Mouse (Mus musculus) neural tube, embryonic 12.5 days (tissue): Measurements from ENCODE around the gene Fam168a. TPM values are rescaled to one million over a fixed set of nuclear protein-coding genes. Genes with fewer than 3 reads are reported as not detected.
"Not testable (repeated sequence)": the region's sequence is repeated elsewhere in the genome, so short reads cannot be mapped to it uniquely, and the experiment has no call there.

Experiments
- ATAC-seq: fragments of 200-750 bp; cut with Nextera tagmentation; 2 replicates; pipeline ENCODE4 v1.8.0; 2017; ENCODE audit warnings: low read depth, mild to moderate bottlenecking, moderate TSS enrichment, moderate library complexity; ENCODE audit not compliant: low FRiP score
- H3K27ac ChIP-seq: fragments of 300-500 bp; sonication (generic); 2 replicates; pipeline ENCODE4 v1.5.1; 2016
- H3K27me3 ChIP-seq: fragments of 300-500 bp; sonication (generic); replicated peaks from 2 replicates; pipeline ENCODE4 v1.6.1; 2016; ENCODE audit warnings: mild to moderate bottlenecking
- H3K36me3 ChIP-seq: fragments of 300-500 bp; sonication (generic); 2 replicates; pipeline ENCODE4 v1.6.1; 2016; ENCODE audit warnings: mild to moderate bottlenecking
- H3K4me1 ChIP-seq: fragments of 300-500 bp; sonication (generic); 2 replicates; pipeline ENCODE4 v1.6.1; 2016
- H3K4me2 ChIP-seq: fragments of 300-500 bp; sonication (generic); replicated peaks from 2 replicates; pipeline ENCODE4 v1.6.1; 2016; ENCODE audit warnings: mild to moderate bottlenecking
- H3K4me3 ChIP-seq: fragments of 300-500 bp; sonication (generic); 2 replicates; pipeline ENCODE4 v1.5.1; 2016
- H3K9ac ChIP-seq: fragments of 300-500 bp; sonication (generic); 2 replicates; pipeline ENCODE4 v1.6.1; 2016; ENCODE audit warnings: mild to moderate bottlenecking
- H3K9me3 ChIP-seq: fragments of 300-500 bp; sonication (generic); 2 replicates; pipeline ENCODE4 v1.6.1; 2016; ENCODE audit warnings: mild to moderate bottlenecking
- WGBS: fragments of 180-500 bp; shearing (Covaris S2); methylation state at CpG from one replicate; pipeline ENCODE4 v1.1.7; 2016; 5-methylcytosine and 5-hydroxymethylcytosine counted together
- polyA plus RNA-seq: library from polyadenylated mRNA; unstranded; fragments of >200 nt; fragmentation: Nextera tagmentation; extraction: Ambion mirVana; gene quantifications from 2 replicates; pipeline ENCODE4 v1.2.1, GENCODE M21; 2016

The Fam168a gene
- polyA plus RNA-seq, 1 experiment from 2014 or later, result 58.2 TPM

- H3K4me3 ChIP-seq, result no peak overlapping the region
- 57% methylated on average over 1 of the region's 1 CpGs for WGBS
- H3K9ac ChIP-seq, result no peak overlapping the region
- peaks cover 52% of the 10 kb centered on the region for H3K36me3 ChIP-seq
- H3K9me3 ChIP-seq, result no peaks in the 10 kb centered on the region
- no peaks in the 10 kb centered on the region for H3K4me1 ChIP-seq
- no peaks in the 10 kb centered on the region for H3K27me3 ChIP-seq
- no peak for ATAC-seq
- H3K4me2 ChIP-seq, result no peak overlapping the region
- H3K27ac ChIP-seq, result no peak overlapping the region
These were observed 131.3 kb downstream of the Fam168a start for GRCm38 (mm10) chr7:100837701-100838100.

- ATAC-seq, result no peak
- Histone ChIP-seq H3K9ac (no peak overlapping the region), H3K27me3 (no peaks in the 10 kb centered on the region), H3K4me3 (no peak overlapping the region), H3K9me3 (no peaks in the 10 kb centered on the region), H3K4me1 (no peaks in the 10 kb centered on the region), H3K36me3 (peaks cover 44% of the 10 kb centered on the region), H3K27ac (no peak overlapping the region), H3K4me2 (no peak overlapping the region)
- 85% methylated on average over 6 of the region's 6 CpGs for WGBS
These were observed 133.4 kb downstream of the Fam168a start for GRCm38 (mm10) chr7:100839632-100840402.

- H3K4me1 ChIP-seq, result 0 out of 2 replicates have a peak, but pooled peaks cover 2% of the 10 kb centered on the region
- no peak for ATAC-seq
- no peaks in the 10 kb centered on the region for H3K27me3 ChIP-seq
- no peak overlapping the region for H3K27ac ChIP-seq
- H3K4me3 ChIP-seq, result no peak overlapping the region
- no peak overlapping the region for H3K9ac ChIP-seq
- H3K9me3 ChIP-seq, result no peaks in the 10 kb centered on the region
- no peak overlapping the region for H3K4me2 ChIP-seq
- peaks cover 34% of the 10 kb centered on the region for H3K36me3 ChIP-seq
- 93% methylated on average over 1 of the region's 1 CpGs for WGBS
These were observed 134.5 kb downstream of the Fam168a start for GRCm38 (mm10) chr7:100840906-100841305.

GRCm38 (mm10) chr7:100841608-100842007, 135.2 kb downstream of the Fam168a start:
- Histone ChIP-seq H3K4me1 (peaks cover 6% of the 10 kb centered on the region; the same call in 1 of the 2 replicates), H3K27ac (no peak overlapping the region), H3K4me2 (no peak overlapping the region), H3K9ac (no peak overlapping the region), H3K4me3 (no peak overlapping the region), H3K27me3 (no peaks in the 10 kb centered on the region), H3K36me3 (peaks cover 27% of the 10 kb centered on the region), H3K9me3 (no peaks in the 10 kb centered on the region)
- ATAC-seq, result no peak
- WGBS, result 90% methylated on average over 6 of the region's 6 CpGs

- H3K27me3 ChIP-seq, result no peaks in the 10 kb centered on the region
- no peak overlapping the region for H3K4me2 ChIP-seq
- no peaks in the 10 kb centered on the region for H3K9me3 ChIP-seq
- H3K9ac ChIP-seq, result no peak overlapping the region
- WGBS, result 93% methylated on average over 5 of the region's 5 CpGs
- no peak overlapping the region for H3K4me3 ChIP-seq
- peaks cover 6% of the 10 kb centered on the region; the same call in 1 of the 2 replicates for H3K4me1 ChIP-seq
- ATAC-seq, result no peak
- peaks cover 21% of the 10 kb centered on the region for H3K36me3 ChIP-seq
- no peak overlapping the region for H3K27ac ChIP-seq
These were observed 135.7 kb downstream of the Fam168a start for GRCm38 (mm10) chr7:100842175-100842574.

GRCm38 (mm10) chr7:100843866-100844265, 137.4 kb downstream of the Fam168a start:
- Histone ChIP-seq H3K27me3 (no peaks in the 10 kb centered on the region), H3K9ac (no peak overlapping the region), H3K9me3 (no peaks in the 10 kb centered on the region), H3K4me1 (peaks cover 6% of the 10 kb centered on the region; the same call in 1 of the 2 replicates), H3K36me3 (peaks cover 6% of the 10 kb centered on the region; the same call in 1 of the 2 replicates), H3K4me2 (no peak overlapping the region), H3K4me3 (no peak overlapping the region), H3K27ac (no peak overlapping the region)
- no peak for ATAC-seq
- 94% methylated on average over 2 of the region's 2 CpGs for WGBS

- no peak overlapping the region for H3K4me2 ChIP-seq
- peaks cover 6% of the 10 kb centered on the region; the same call in 1 of the 2 replicates for H3K4me1 ChIP-seq
- no peaks in the 10 kb centered on the region for H3K9me3 ChIP-seq
- H3K36me3 ChIP-seq, result peaks cover 6% of the 10 kb centered on the region; the same call in 1 of the 2 replicates
- no peak overlapping the region for H3K4me3 ChIP-seq
- H3K27me3 ChIP-seq, result no peaks in the 10 kb centered on the region
- no peak for ATAC-seq
- 78% methylated on average over 2 of the region's 2 CpGs for WGBS
- no peak overlapping the region for H3K9ac ChIP-seq
- no peak overlapping the region for H3K27ac ChIP-seq
These were observed 138.1 kb downstream of the Fam168a start for GRCm38 (mm10) chr7:100844385-100845025.

- peaks cover 6% of the 10 kb centered on the region; the same call in 1 of the 2 replicates for H3K36me3 ChIP-seq
- no peak overlapping the region for H3K27ac ChIP-seq
- no peak for ATAC-seq
- no peak overlapping the region for H3K9ac ChIP-seq
- no peaks in the 10 kb centered on the region for H3K27me3 ChIP-seq
- no peak overlapping the region for H3K4me2 ChIP-seq
- no peak overlapping the region for H3K4me3 ChIP-seq
- peaks cover 6% of the 10 kb centered on the region; the same call in 1 of the 2 replicates for H3K4me1 ChIP-seq
- H3K9me3 ChIP-seq, result no peaks in the 10 kb centered on the region
These were observed 138.6 kb downstream of the Fam168a start for GRCm38 (mm10) chr7:100845026-100845400.

GRCm38 (mm10) chr7:100845412-100845811, 139.0 kb downstream of the Fam168a start:
- Histone ChIP-seq H3K4me2 (no peak overlapping the region), H3K27ac (no peak overlapping the region), H3K9me3 (no peaks in the 10 kb centered on the region), H3K9ac (no peak overlapping the region), H3K27me3 (no peaks in the 10 kb centered on the region), H3K36me3 (peaks cover 6% of the 10 kb centered on the region; the same call in 1 of the 2 replicates), H3K4me3 (no peak overlapping the region), H3K4me1 (peaks cover 6% of the 10 kb centered on the region; the same call in 1 of the 2 replicates)
- 62% methylated on average over 1 of the region's 1 CpGs for WGBS
- ATAC-seq, result no peak

- H3K9ac ChIP-seq, ATAC-seq, H3K27me3 ChIP-seq, H3K9me3 ChIP-seq, H3K27ac ChIP-seq, H3K4me3 ChIP-seq, H3K4me1 ChIP-seq, H3K4me2 ChIP-seq, H3K36me3 ChIP-seq: not testable (repeated sequence)
- 78% methylated on average over 7 of the region's 7 CpGs for WGBS
These were observed 139.6 kb downstream of the Fam168a start for GRCm38 (mm10) chr7:100846033-100846432.

- WGBS, result 94% methylated on average over 6 of the region's 6 CpGs
- Histone ChIP-seq H3K27ac (no peak overlapping the region), H3K9ac (no peak overlapping the region), H3K27me3 (no peaks in the 10 kb centered on the region), H3K4me2 (no peak overlapping the region), H3K4me1 (peaks cover 14% of the 10 kb centered on the region), H3K36me3 (0 out of 2 replicates have a peak, but pooled peaks cover under 1% of the 10 kb centered on the region), H3K4me3 (no peak overlapping the region), H3K9me3 (no peaks in the 10 kb centered on the region)
- ATAC-seq, result no peak
These were observed 140.7 kb downstream of the Fam168a start for GRCm38 (mm10) chr7:100847131-100847530.

- Histone ChIP-seq H3K4me2 (no peak overlapping the region), H3K27ac (no peak overlapping the region), H3K36me3 (no peaks in the 10 kb centered on the region), H3K9ac (no peak overlapping the region), H3K4me3 (no peak overlapping the region), H3K9me3 (no peaks in the 10 kb centered on the region), H3K4me1 (peaks cover 16% of the 10 kb centered on the region), H3K27me3 (no peaks in the 10 kb centered on the region)
- WGBS, result 40% methylated on average over 6 of the region's 6 CpGs
- ATAC-seq, result no peak
These were observed 142.3 kb downstream of the Fam168a start for GRCm38 (mm10) chr7:100848744-100849143.
